Mouse (Mus musculus): ENCODE results near the gene Tspan32.
A peak's percentile ranks its signal among the peaks of the same experiment; 100 is the strongest.

The Tspan32 gene

GRCm38 (mm10) chr7:143053961-143054611 lies 49.2 kb downstream of the Tspan32 start:
- DNase-seq (ENCODE audit: low spot score in 2 of 2), result no peak

GRCm38 (mm10) chr7:143054612-143054965 lies 49.7 kb downstream of the Tspan32 start:
- DNase-seq (ENCODE audit: low spot score in 2 of 2), result no peak

DNA sequence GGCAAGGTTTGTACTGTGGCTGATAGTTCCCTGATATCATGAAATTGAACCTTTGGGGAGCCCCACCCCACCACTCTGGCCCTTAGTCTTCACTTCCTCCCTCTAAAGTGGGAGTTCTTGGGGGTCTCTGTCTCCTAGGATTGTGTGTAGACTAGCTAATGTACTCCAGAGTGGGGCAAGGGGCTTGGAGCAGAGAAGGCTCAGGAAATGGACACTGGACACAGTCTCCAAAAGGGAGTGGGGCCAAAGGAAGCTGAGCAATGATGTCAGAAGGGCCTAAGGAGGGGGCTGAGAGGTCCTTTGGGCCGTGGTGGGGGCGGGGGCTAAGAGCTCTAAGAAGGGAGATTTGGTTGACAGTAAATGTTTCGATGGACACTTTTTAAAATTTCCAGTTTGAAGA lies 50.2 kb downstream of the Tspan32 start:
- no peak for DNase-seq (ENCODE audit: low spot score in 2 of 2)

GRCm38 (mm10) chr7:143055499-143056186 lies 50.8 kb downstream of the Tspan32 start:
- no peak for DNase-seq (ENCODE audit: low spot score in 2 of 2)

DNA sequence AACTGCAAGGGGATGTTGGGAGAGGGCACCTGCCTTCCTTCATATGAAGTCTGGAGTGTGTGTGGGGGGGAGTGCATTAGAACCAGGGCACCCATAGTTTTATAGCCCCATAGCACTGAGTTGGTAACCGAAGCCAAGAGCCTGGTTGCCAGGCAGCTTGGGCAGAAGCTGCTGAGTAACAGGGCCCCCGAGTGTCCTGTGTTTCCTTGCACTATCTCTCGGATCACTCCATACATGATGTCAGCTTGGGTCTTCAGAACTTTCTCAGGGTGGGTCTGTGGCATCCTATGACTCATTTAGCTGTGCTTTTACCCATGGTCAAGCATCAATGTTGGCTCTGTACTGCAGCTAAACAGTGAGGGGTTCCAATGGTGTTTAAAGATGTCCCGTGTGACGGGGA lies 52.2 kb downstream of the Tspan32 start:
- DNase-seq (ENCODE audit: low spot score in 2 of 2), result no peak

GRCm38 (mm10) chr7:143057667-143058220 lies 52.9 kb downstream of the Tspan32 start:
- no peak for DNase-seq (ENCODE audit: low spot score in 2 of 2)

DNA sequence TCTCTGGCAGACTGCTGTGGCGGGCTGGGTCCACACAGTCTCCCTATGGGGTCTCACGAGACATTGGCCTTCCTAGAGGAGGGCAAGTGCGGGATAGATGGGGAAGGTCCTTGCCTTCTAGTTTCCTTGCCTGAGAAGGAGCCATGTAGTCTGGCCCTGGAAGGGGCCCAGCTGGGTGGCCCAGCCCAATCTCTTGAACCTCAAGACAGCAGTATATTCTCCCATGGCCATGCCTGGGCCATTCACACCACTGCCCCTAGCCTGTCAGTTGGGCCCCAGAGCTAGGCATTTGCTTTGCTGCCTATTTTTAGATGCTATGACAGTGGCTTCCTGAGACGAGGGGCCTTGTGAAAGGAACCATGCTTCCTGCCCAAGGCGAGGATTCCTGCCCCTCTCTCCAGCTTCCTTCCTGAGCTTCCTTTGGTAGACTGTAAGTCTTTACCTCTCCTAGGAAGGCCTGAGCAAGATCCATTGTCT lies 53.4 kb downstream of the Tspan32 start:
- DNase-seq (ENCODE audit: low spot score in 2 of 2), result no peak

GRCm38 (mm10) chr7:143059202-143059870 lies 54.5 kb downstream of the Tspan32 start:
- DNase-seq (ENCODE audit: low spot score in 2 of 2), result no peak

DNA sequence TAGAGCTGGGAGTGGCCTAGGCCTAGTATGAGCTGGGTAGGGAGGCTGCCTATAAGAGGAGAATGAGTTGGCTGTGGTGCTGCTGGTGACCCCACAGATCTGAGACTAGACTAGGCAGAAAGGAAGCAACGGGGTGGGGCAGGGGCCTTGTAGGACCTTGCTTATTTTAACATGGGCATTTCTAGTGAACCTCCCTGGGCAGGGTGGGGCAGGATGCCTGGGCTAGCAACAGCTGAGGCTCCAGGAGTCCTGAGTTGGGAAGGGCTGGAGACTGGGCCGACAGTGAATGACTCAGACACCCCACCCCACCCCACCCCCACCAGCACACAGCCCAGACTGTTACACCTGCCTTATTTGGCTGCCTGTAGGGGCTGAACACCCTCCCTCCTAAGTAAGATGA lies 57.9 kb downstream of the Tspan32 start:
- DNase-seq (ENCODE audit: low spot score in 2 of 2), result no peak

DNA sequence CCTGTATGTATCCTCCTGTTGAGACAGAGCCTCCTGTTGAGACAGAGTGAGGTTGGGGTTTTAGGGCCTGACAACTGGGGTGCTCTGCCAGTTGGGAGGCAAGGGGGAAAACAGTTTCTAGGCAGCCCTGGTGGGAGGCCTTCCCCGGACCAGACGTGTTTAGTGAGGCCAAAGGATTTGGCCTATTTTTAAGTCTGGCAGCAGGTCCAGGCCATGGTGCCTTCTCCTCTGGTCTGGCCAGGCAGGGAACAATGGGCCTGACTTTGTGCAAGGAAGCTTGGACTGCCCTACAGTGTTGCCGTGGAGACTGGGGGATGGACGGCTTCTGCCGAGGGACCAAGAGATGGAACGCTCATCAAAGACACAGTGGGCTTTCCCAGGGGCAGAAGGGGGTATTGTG lies 59.4 kb downstream of the Tspan32 start:
- no peak for DNase-seq (ENCODE audit: low spot score in 2 of 2)

- DNase-seq (ENCODE audit: low spot score in 2 of 2), result no peak
Observed at GRCm38 (mm10) chr7:143065692-143066091, 60.8 kb downstream of the Tspan32 start.

DNA sequence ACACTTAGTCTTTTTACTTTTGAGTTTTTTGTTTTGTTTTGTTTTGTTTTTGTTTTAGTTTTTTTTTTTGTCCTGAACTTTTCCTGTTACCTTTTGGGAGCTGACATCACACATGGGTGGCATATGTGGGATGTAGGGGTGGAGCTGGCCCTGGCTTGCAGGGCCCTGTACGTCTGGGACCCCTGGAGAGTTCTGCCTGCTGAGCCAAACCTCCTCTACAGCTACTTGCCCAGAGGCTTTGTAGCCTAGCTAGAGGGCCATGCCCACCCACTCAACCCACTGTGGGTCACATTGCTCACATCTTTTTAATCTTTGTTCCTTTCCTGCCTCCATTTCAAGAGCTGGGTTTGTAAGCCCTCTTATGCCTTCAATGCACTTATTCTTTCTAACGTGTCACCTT lies 62.6 kb downstream of the Tspan32 start:
- no peak for DNase-seq (ENCODE audit: low spot score in 2 of 2)

- DNase-seq (ENCODE audit: low spot score in 2 of 2), result no peak
Observed at GRCm38 (mm10) chr7:143067897-143068296, 63.1 kb downstream of the Tspan32 start.

GRCm38 (mm10) chr7:143068316-143068881 lies 63.6 kb downstream of the Tspan32 start:
- peak; percentile 17 to 21 for DNase-seq (ENCODE audit: low spot score in 2 of 2)

DNA sequence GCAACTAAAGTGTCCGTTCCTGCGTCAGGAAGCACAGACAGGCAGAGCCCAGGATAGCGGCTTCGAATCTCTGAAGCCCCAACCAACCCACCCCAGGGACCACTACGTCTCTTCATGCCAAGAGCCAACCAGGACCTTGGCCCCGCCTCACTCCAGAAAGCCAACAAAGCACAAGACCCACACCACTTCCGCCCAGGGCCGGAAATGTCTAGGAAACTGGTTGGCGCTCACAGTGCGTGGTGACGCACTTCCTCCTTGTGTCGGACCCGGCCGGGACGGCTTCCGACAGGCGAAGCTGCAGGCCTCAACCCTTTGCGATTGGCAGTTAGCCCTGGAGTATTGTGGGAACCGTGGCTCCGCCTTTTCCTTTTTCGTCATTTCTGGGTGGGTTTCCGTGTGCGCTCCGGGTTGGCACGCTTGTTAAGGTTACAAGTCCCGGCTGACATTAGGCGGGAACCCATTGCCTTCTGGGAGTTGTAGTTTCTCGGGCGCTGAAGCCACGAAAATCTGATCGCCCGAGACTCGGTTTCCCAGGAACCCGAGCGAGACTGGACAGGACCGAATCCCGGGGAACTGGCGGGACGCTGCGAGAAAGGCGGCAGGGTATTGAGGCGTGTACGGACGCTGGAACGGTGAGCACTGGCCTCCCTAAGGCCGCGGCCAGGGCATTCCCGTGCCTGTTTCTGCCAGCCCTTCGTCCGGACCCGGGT lies 64.2 kb downstream of the Tspan32 start, which contains the start of gene Tssc4:
Gene Tssc4, plus strand, starts transcription at position 368 of the 710 bp plus-strand sequence.
- DNase-seq (ENCODE audit: low spot score in 2 of 2), result peak; percentile 88 to 96

Data from frontal cortex, postnatal 25 days (tissue).